In genomic region chr11:117408442-117409031, GRCm38 (mm10) we compare ENCODE assay signal across 9 mouse cellular contexts.
DNase-seq lines count a peak whose midpoint lies in the region; ATAC-seq and TF ChIP-seq lines count a peak whose summit lies in the region.
"Had no signal": no experiment of that assay in that cellular context is flagged by ENCODE, and none has a peak within 500 bp of the region (broad histone marks: within the 10 kb centered on the region; RNA-seq: fewer than 3 reads in every experiment).

No protein-coding gene starts in this region.

- WGBS in limb, embryonic 14.5 days, result 4% methylated on average over 16 of the region's 16 CpGs

- no peak for ATAC-seq in limb, embryonic 14.5 days (ENCODE audit: low FRiP score, low read depth)

- no peak for TF ChIP-seq POLR2A in limb, embryonic 14.5 days (IDR thresholded peaks at IDR 0.05; ENCODE audit: borderline replicate concordance, extremely low read depth, insufficient read depth, insufficient read length)

- no peak overlapping the region for H3K27ac ChIP-seq in limb, embryonic 14.5 days (replicated peaks; ENCODE audit: low read depth, low read length)

- H3K4me3 ChIP-seq in limb, embryonic 14.5 days (replicated peaks; ENCODE audit: low read length), result peak overlapping the region; percentile 37

- peak overlapping the region; percentile 71 for H3K4me2 ChIP-seq in limb, embryonic 14.5 days (replicated peaks; ENCODE audit: low read depth, low read length, severe bottlenecking)

- H3K4me1 ChIP-seq in limb, embryonic 14.5 days (ENCODE audit: control insufficient read depth, insufficient read depth, low read length), result peaks cover 24% of the 10 kb centered on the region

- intact Hi-C loops in gastrocnemius, postnatal 14 days (cut with DNase I; ENCODE audit: low total_unique reads), result no loop called here

- H3K9ac ChIP-seq in limb, embryonic 14.5 days (ENCODE audit: low read depth, low read length, severe bottlenecking), result no peak overlapping the region

- peaks cover 10% of the 10 kb centered on the region for H3K27me3 ChIP-seq in limb, embryonic 14.5 days (ENCODE audit: control insufficient read depth, insufficient read depth, low read length)

- no peaks in the 10 kb centered on the region for H3K9me3 ChIP-seq in limb, embryonic 14.5 days (ENCODE audit: control insufficient read depth, low read length)

- no peaks in the 10 kb centered on the region for H3K36me3 ChIP-seq in limb, embryonic 14.5 days (ENCODE audit: control insufficient read depth, insufficient read depth, low read length)

- peak; percentile 47 for DNase-seq in embryo, embryonic 11 days
- no peak for DNase-seq in embryo, embryonic 9.5 days (ENCODE audit: extremely low spot score)
- peak; percentile 21 for DNase-seq in right cerebral cortex, postnatal 25 days
- no peak for DNase-seq in right cerebral cortex, postnatal 14 days
- no peak for DNase-seq in limb, embryonic 14.5 days (ENCODE audit: low spot score)
- DNase-seq in gastrocnemius, postnatal 14 days, result no peak
- DNase-seq in gastrocnemius, postnatal 10 days, result no peak
- DNase-seq in urinary bladder, postnatal 4 days (ENCODE audit: low spot score in 2 of 2), result no peak
- DNase-seq: thymus, postnatal 14 days had no signal

Comparison
In these comparisons a context has a peak if more than half of its experiments do, and no peak if none do; other contexts are left out.
1. DNase-seq: peak in embryo, embryonic 11 days (single experiment) and right cerebral cortex, postnatal 25 days (single experiment); none in embryo, embryonic 9.5 days (single experiment), right cerebral cortex, postnatal 14 days (single experiment), limb, embryonic 14.5 days (single experiment), gastrocnemius, postnatal 14 days (single experiment), gastrocnemius, postnatal 10 days (single experiment) and urinary bladder, postnatal 4 days (0 of 2).